Mouse (Mus musculus): ENCODE data around the gene Gpr108. TPM values are rescaled to one million over a fixed set of nuclear protein-coding genes. Genes with fewer than 3 reads are reported as not detected.

Gene Gpr108
- polyA plus RNA-seq, 1 experiment from 2014 or later, result 20.1 TPM

DNA sequence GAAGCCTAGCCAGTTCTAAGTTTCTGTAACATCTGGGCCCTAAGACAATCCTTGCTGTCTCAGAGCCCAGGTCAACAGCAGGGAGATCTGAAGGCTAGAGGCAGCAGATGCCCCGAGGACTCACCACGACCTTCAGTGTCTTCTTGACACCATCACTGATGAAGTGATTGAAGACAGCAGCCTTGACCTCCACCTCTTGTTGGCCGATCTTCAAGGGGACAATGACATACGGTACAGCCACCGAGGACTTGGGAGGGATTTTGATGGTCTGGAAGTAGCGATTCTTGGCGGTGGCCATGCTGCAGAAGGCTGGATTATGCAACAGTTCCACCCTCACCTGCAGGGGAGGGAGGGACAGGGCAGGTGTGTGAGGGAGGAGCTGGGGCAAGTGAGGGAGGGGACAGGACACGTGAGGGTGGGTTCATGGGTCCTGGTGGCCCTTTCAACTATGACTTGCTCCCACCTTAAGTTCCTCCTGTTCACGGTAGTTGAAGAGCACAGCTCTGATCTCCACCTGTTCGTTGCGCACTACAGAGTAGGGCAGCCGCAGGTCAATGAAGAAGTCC is 29.8 kb downstream of the Gpr108 start:
- Histone ChIP-seq H3K9me3 (no peaks in the 10 kb centered on the region), H3K27me3 (peaks cover 7% of the 10 kb centered on the region; the same call in 1 of the 2 replicates), H3K4me1 (0 out of 2 replicates have a peak, but pooled peaks cover 5% of the 10 kb centered on the region), H3K36me3 (replicated peaks) (no peaks in the 10 kb centered on the region), H3K4me2 (no peak overlapping the region), H3K4me3 (replicated peaks) (no peak overlapping the region), H3K9ac (no peak overlapping the region), H3K27ac (no peak overlapping the region)
- ATAC-seq (ENCODE audit: low FRiP score), result no peak
- 79% methylated on average over 12 of the region's 12 CpGs for WGBS

DNA sequence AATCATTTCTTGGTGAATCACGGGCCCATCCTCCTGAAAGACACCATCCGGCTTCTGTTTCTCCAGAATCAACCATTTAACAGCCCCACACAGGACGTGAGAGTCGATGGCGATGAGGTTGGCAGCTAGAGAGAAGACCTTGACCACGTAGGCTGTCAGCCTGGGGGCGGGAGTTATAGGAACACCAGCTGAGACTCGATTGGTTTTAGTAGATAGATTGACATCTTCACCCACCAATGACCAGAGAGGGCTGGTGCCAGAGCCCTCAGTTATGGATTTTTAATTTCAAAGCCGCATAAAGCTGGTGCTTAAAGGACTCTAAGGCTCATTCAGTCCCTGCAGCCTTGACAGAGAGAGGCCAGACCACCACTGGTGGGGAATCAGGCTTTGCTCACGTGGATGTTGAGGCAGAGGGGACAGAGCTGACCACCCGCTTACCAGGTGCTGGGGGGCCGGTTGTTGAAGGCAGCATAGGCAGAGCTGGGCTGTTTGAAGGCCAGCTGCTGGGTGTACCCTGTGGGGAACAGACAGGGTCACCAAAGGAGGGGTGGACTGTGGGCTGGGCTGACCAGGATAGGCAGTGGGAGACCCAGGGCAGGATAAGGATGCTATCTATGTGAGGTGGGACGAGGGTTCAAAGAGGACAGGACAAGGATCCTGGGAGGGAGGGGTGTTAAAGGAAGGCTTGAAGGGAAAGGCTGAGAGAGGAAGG is 33.4 kb downstream of the Gpr108 start:
- no peak overlapping the region for H3K9ac ChIP-seq
- H3K4me2 ChIP-seq, result no peak overlapping the region
- H3K27me3 ChIP-seq, result no peaks in the 10 kb centered on the region
- H3K36me3 ChIP-seq (replicated peaks), result no peaks in the 10 kb centered on the region
- peak; percentile 76 for ATAC-seq (ENCODE audit: low FRiP score)
- H3K4me1 ChIP-seq, result 0 out of 2 replicates have a peak, but pooled peaks cover 5% of the 10 kb centered on the region
- no peaks in the 10 kb centered on the region for H3K9me3 ChIP-seq
- H3K27ac ChIP-seq, result no peak overlapping the region
- WGBS, result 49% methylated on average over 13 of the region's 13 CpGs
- H3K4me3 ChIP-seq (replicated peaks), result no peak overlapping the region

DNA sequence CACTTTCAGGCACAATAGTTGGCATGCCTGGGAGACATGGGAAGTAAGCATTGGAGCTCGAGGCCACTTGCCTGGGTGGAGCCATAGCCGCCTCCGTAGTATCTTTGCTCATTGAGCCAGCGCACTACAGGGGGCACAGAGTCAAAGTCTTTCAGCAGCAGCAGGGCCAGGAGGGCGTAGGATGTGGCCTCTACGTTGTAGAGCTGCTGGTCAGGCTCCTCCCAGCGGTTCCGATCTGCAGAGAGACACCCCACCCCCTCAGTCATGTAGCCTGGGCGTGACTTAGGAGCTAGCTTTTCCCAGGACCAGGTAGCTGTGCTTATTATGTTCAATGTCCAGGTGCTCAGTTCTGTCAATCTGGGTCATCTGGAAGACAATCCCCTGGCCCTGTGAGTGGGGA is 36.7 kb downstream of the Gpr108 start:
- Histone ChIP-seq H3K27me3 (no peaks in the 10 kb centered on the region), H3K9me3 (no peaks in the 10 kb centered on the region), H3K27ac (no peak overlapping the region), H3K4me3 (replicated peaks) (no peak overlapping the region), H3K36me3 (replicated peaks) (no peaks in the 10 kb centered on the region), H3K9ac (no peak overlapping the region), H3K4me2 (no peak overlapping the region), H3K4me1 (no peaks in the 10 kb centered on the region)
- no peak for ATAC-seq (ENCODE audit: low FRiP score)
- 64% methylated on average over 9 of the region's 9 CpGs for WGBS

DNA sequence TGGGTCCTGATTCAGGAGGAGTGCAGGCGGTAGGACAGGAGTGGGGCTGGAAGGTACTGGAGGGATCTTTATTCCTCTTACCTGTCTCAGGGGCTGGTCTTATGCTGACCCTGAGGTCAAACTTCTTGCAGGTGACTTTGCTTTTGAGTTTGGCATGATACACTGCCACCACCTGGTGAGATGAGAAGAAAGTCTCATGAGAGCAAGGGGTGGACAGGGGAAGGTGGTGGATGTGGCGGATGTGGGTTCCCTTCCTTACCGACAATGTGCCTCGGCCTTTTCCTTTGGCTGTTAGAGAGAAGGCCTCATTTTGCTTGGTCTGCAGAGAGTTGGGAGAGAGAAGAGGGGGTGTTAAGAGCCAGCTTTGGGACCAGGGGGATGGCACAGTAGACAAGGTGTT is 38.9 kb downstream of the Gpr108 start:
- WGBS, result 80% methylated on average over 4 of the region's 4 CpGs
- H3K4me3 ChIP-seq (replicated peaks), result no peak overlapping the region
- H3K4me2 ChIP-seq, result no peak overlapping the region
- H3K36me3 ChIP-seq (replicated peaks), result no peaks in the 10 kb centered on the region
- no peaks in the 10 kb centered on the region for H3K9me3 ChIP-seq
- ATAC-seq (ENCODE audit: low FRiP score), result no peak
- no peak overlapping the region for H3K9ac ChIP-seq
- no peaks in the 10 kb centered on the region for H3K4me1 ChIP-seq
- H3K27ac ChIP-seq, result no peak overlapping the region
- no peaks in the 10 kb centered on the region for H3K27me3 ChIP-seq

DNA sequence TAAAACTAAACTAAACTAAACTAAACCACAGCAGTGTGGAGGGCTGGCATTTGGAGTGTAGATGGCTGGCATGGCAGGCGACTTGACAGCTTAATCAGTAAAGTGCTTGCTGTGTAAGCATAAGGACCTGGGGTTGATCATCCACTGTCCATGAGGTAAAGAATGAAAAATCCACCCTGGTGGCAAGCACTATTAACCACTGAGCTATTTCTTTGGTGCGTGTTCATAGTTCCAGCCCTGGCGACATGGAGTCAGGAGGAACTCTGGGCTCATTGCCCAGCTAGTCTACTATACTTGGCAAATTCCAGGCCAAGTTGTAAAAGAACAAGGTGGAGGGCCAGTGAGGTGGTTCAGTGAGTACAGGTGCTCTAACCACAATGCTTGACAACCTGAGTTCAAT is 40.3 kb downstream of the Gpr108 start:
- ATAC-seq (ENCODE audit: low FRiP score), result no peak
- no peak overlapping the region for H3K9ac ChIP-seq
- H3K9me3 ChIP-seq, result no peaks in the 10 kb centered on the region
- H3K27me3 ChIP-seq, result no peaks in the 10 kb centered on the region
- H3K4me3 ChIP-seq (replicated peaks), result no peak overlapping the region
- no peaks in the 10 kb centered on the region for H3K4me1 ChIP-seq
- no peak overlapping the region for H3K27ac ChIP-seq
- H3K36me3 ChIP-seq (replicated peaks), result no peaks in the 10 kb centered on the region
- 92% methylated on average over 3 of the region's 3 CpGs for WGBS
- H3K4me2 ChIP-seq, result no peak overlapping the region

DNA sequence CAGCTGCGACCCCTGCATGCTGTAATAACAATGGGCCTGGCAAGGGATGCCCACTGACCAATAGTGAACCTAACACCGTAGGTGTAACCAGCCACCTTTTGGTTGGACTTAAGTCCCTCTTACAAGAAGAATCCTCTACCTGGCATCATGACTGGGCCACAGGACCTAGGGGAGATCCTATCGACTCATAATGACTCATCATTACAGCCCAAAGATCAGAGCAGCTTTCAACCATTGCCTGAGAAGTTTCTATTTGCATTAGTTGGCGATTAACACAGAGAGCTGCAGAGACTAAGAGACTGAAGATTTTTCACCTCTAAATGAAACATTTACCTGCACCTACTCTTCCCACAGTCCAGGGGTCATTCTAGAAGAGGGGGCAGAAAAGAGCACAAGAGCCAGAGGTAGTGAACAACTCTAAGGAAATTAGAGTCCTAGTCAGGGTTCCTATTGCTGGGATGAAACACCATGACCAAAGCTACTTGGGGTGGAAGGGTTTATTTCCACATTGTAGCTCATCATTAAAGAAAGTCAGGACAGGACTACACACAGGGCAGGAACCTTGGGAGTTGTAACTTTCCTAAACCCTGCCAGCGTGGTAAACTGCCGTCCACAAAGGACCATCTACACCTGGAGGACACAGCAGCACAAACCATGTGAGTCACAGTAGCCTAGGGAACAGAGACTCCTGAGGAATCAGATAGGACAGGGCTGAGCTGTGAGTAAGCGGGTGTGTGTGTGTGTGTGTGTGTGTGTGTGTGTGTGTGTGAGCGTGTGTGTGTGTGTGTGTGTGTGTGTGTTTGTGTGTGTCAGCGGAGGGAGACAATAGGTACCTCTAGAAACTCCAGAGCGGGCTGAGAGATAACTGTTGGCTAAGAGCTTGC is 46.2 kb downstream of the Gpr108 start:
- ATAC-seq (ENCODE audit: low FRiP score), result no peak
- H3K27ac ChIP-seq, result no peak overlapping the region
- no peak overlapping the region for H3K4me2 ChIP-seq
- 0 out of 2 replicates have a peak, but pooled peaks cover 3% of the 10 kb centered on the region for H3K27me3 ChIP-seq
- no peaks in the 10 kb centered on the region for H3K4me1 ChIP-seq
- no peak overlapping the region for H3K4me3 ChIP-seq (replicated peaks)
- H3K9ac ChIP-seq, result no peak overlapping the region
- WGBS, result 90% methylated on average over 10 of the region's 10 CpGs
- H3K36me3 ChIP-seq (replicated peaks), result no peaks in the 10 kb centered on the region
- no peaks in the 10 kb centered on the region for H3K9me3 ChIP-seq

DNA sequence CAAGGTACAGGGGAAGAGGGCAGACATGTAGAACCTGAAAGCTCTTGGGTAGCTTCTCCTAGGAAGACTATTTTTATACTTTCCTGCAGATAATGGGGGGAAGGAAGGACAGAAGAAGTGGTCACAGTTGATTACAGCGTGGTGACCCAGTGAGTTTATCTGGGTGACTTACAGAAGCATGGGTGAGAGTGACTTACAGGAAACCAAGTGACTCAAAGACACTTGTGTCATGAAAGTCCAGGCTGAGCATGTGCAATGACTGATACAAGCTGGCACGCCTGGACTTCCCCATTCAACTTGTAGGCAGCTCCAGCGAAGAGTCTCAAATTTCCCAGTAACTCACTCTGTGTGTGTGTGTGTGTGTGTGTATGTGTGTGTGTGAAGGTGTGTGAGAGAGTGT is 50.0 kb downstream of the Gpr108 start:
- no peak overlapping the region for H3K9ac ChIP-seq
- no peak for ATAC-seq (ENCODE audit: low FRiP score)
- no peaks in the 10 kb centered on the region for H3K4me1 ChIP-seq
- no peak overlapping the region for H3K27ac ChIP-seq
- H3K36me3 ChIP-seq (replicated peaks), result no peaks in the 10 kb centered on the region
- no peaks in the 10 kb centered on the region for H3K9me3 ChIP-seq
- H3K27me3 ChIP-seq, result 0 out of 2 replicates have a peak, but pooled peaks cover 3% of the 10 kb centered on the region
- no peak overlapping the region for H3K4me2 ChIP-seq
- WGBS, result 81% methylated on average over 3 of the region's 3 CpGs
- H3K4me3 ChIP-seq (replicated peaks), result no peak overlapping the region

DNA sequence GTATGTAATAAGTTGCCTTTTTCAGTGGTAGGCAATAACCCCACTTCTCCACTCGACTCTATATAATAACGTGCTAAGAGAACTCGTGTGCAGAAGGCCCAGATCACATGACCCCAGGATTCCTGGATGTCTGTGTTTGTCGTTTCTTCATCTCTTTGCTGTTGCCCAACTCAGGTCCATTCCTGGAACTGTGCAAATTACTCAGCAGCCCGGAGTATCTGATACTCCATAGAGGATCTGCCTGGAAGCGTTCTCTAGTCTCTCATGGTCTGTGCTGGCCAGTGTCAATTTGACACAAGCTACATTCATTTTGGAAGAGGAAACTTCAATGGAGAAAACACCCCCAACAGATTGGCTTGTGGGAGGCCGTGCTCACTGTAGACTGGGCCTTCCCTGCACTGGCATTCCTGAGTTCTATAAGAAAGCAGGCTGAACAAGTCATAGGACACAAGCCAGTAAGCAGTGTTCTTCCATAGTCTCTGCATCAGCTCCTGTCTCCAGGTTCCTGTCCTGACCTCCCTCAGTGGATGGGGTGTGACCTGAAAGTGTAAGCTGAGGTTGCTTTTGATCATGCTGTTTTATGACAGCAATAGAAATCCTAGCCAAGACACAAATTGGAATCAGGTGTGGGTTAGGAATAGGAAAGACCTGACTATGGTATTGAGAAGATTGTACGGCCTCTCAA is 52.8 kb downstream of the Gpr108 start:
- Histone ChIP-seq H3K9ac (no peak overlapping the region), H3K4me3 (replicated peaks) (no peak overlapping the region), H3K36me3 (replicated peaks) (no peaks in the 10 kb centered on the region), H3K27me3 (no peaks in the 10 kb centered on the region), H3K4me2 (no peak overlapping the region), H3K4me1 (no peaks in the 10 kb centered on the region), H3K9me3 (no peaks in the 10 kb centered on the region), H3K27ac (no peak overlapping the region)
- 86% methylated on average over 8 of the region's 8 CpGs for WGBS
- ATAC-seq (ENCODE audit: low FRiP score), result no peak

DNA sequence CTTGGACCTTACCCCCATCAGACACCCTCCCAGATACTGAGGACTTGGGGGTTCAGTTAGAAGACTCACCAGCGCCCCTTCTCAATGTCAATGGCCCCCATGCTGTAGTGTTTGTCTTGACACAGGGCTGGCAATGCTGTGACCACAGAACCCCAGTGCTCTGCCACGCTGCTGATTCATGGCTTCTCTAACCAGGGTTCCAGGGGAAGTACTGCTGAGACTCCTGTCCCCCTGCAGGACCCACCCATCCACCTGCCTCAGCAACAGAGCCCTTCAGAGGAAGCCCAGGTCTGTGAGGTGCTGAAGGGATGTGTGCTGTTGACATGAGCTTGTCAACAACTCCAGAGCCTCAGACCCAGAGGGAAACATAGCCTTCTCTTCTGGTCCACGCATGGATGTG is 53.5 kb downstream of the Gpr108 start:
- no peaks in the 10 kb centered on the region for H3K4me1 ChIP-seq
- no peaks in the 10 kb centered on the region for H3K27me3 ChIP-seq
- H3K4me2 ChIP-seq, result no peak overlapping the region
- WGBS, result 82% methylated on average over 3 of the region's 3 CpGs
- no peak overlapping the region for H3K9ac ChIP-seq
- H3K4me3 ChIP-seq (replicated peaks), result no peak overlapping the region
- H3K36me3 ChIP-seq (replicated peaks), result no peaks in the 10 kb centered on the region
- ATAC-seq (ENCODE audit: low FRiP score), result no peak
- H3K9me3 ChIP-seq, result no peaks in the 10 kb centered on the region
- H3K27ac ChIP-seq, result no peak overlapping the region

DNA sequence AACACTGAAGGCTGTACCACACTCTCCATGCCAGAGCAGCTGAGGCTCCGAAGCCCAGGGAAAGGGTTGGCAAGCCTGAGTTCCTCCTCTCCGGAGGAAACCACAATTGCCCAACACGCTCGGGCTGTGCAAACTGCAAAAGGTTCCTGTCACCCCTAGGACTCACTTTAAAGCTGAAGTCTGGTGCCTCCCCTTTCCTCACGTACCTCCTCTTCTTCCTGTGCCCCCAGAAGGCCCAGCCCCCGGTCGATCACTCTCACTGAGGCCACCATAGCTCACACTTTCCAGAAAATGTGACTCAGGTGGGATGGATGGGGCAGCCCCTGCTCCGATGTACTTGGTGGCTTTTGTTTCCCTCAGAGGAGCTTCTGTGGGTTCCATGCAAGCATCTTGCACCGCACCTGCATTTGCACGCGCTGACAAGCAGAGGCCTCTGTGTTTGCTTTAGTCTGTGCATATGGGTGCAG is 54.2 kb downstream of the Gpr108 start, which contains the start of gene Tnfsf14:
Tnfsf14 (minus strand) TSS at position 137 of the 467 bp plus-strand sequence.
- no peaks in the 10 kb centered on the region for H3K9me3 ChIP-seq
- no peak within 1 kb of the TSS for H3K4me3 ChIP-seq (replicated peaks)
- no peak within 1 kb of the TSS for H3K27ac ChIP-seq
- ATAC-seq (ENCODE audit: low FRiP score), result no peak
- no peaks in the 10 kb centered on the region for H3K36me3 ChIP-seq (replicated peaks)
- H3K9ac ChIP-seq, result no peak within 1 kb of the TSS
- WGBS, result 83% methylated on average over 11 of the region's 11 CpGs
- no peak within 1 kb of the TSS for H3K4me2 ChIP-seq
- H3K27me3 ChIP-seq, result no peaks in the 10 kb centered on the region
- H3K4me1 ChIP-seq, result no peaks in the 10 kb centered on the region

DNA sequence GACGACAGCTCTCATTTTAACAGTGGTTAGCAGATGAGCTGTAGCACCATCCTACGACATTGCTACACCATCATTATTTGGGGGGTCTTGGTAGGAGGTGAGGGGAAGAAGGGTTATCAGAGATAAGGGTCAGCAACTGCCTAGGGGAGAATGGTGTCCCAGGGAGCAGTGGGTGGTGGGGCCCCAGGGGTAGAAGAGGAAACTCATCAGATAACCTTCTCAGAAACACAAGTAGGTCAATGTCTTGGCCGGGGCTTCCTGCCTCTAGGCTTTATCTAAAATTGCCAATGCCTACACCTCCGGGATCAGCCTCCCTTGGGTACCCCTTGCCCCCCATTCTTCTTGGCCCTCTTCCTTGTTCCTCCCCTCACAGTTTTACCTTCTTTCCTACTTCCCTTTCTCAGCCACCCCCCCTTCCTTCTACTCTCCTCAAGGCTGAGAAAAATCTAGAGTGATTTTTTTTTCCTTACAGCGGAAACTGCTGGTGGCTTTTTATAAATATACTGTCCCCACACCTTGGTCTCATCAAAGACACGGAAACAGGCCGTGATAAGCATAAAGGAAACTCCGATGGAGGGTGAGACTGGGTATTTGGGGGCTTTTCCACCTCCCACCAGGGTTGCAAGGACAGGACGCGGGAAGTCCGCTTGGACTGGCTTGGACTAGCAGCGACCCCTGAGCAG is 59.6 kb downstream of the Gpr108 start:
- H3K9me3 ChIP-seq, result no peaks in the 10 kb centered on the region
- ATAC-seq (ENCODE audit: low FRiP score), result no peak
- H3K27ac ChIP-seq, result no peak overlapping the region
- H3K27me3 ChIP-seq, result no peaks in the 10 kb centered on the region
- no peak overlapping the region for H3K4me2 ChIP-seq
- WGBS, result 89% methylated on average over 12 of the region's 12 CpGs
- H3K4me1 ChIP-seq, result no peaks in the 10 kb centered on the region
- H3K9ac ChIP-seq, result no peak overlapping the region
- no peak overlapping the region for H3K4me3 ChIP-seq (replicated peaks)
- no peaks in the 10 kb centered on the region for H3K36me3 ChIP-seq (replicated peaks)

Measured in forebrain, embryonic 12.5 days (tissue).